Mouse (Mus musculus): Measurements from ENCODE around the gene Sh2d1b1. TPM values are rescaled to one million over a fixed set of nuclear protein-coding genes. Genes with fewer than 3 reads are reported as not detected.
A peak's percentile ranks its signal among the peaks of the same experiment; 100 is the strongest.
"Not testable (repeated sequence)": the region's sequence is repeated elsewhere in the genome, so short reads cannot be mapped to it uniquely, and the experiment has no call there.

Gene Sh2d1b1
- polyA plus RNA-seq (2015; fragmentation: Nextera tagmentation; extraction: Ambion mirVana), result 0.14 and 0.20 TPM in 2 replicates

GRCm38 (mm10) chr1:170277016-170277415 is at the start of gene Sh2d1b1:
TSS of gene Sh2d1b1 (plus strand) at chr1:170277320.
- DNase-seq, result no peak
- no peak within 1 kb of the TSS for H3K27ac ChIP-seq
- H3K9me3 ChIP-seq (replicated peaks), result no peaks in the 10 kb centered on the region
- WGBS (ENCODE audit: insufficient replicate concordance), result 50% methylated on average over 2 of the region's 3 CpGs
- H3K36me3 ChIP-seq, result no peaks in the 10 kb centered on the region
- no peak within 1 kb of the TSS for H3K4me2 ChIP-seq
- no peak for ATAC-seq (ENCODE audit: low read depth)
- H3K9ac ChIP-seq, result no peak within 1 kb of the TSS
- no peaks in the 10 kb centered on the region for H3K4me1 ChIP-seq (replicated peaks)
- H3K4me3 ChIP-seq (replicated peaks), result no peak within 1 kb of the TSS
- H3K27me3 ChIP-seq, result no peaks in the 10 kb centered on the region

DNA sequence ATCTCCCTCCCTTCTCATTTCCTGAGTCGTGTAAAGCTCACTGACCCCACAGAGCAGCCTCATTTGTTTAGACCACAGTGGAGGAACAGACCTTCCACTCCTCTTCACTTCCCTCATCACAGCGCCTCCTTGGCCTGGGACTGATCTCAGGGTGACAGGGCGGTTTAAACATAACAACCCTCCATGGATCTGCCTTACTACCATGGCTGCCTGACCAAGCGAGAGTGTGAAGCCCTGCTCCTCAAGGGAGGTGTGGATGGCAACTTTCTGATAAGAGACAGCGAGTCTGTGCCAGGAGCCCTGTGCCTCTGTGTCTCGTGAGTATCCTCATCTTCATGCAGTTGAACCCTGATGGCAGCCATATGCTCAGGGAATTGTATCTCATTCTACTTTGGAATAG is 44.4 kb upstream of the Sh2d1b1 start, which contains the start of gene Sh2d1b2:
Gene Sh2d1b2, plus strand, starts transcription at position 62 of the 400 bp plus-strand sequence.
- H3K4me2 ChIP-seq; H3K27ac ChIP-seq; DNase-seq; H3K9ac ChIP-seq; H3K9me3 ChIP-seq (replicated peaks); H3K36me3 ChIP-seq; H3K27me3 ChIP-seq; ATAC-seq (ENCODE audit: low read depth); H3K4me3 ChIP-seq (replicated peaks); H3K4me1 ChIP-seq (replicated peaks): not testable (repeated sequence)
- 44% methylated on average over 6 of the region's 6 CpGs for WGBS (ENCODE audit: insufficient replicate concordance)

GRCm38 (mm10) chr1:170245016-170245415 is 32.1 kb upstream of the Sh2d1b1 start:
- Histone ChIP-seq H3K36me3 (no peaks in the 10 kb centered on the region), H3K9ac (no peak overlapping the region), H3K27me3 (no peaks in the 10 kb centered on the region), H3K4me3 (replicated peaks) (no peak overlapping the region), H3K4me1 (replicated peaks) (no peaks in the 10 kb centered on the region), H3K4me2 (no peak overlapping the region), H3K27ac (no peak overlapping the region), H3K9me3 (replicated peaks) (no peaks in the 10 kb centered on the region)
- WGBS (ENCODE audit: insufficient replicate concordance), result 71% methylated on average over 3 of the region's 3 CpGs
- no peak for ATAC-seq (ENCODE audit: low read depth)
- no peak for DNase-seq

GRCm38 (mm10) chr1:170254893-170255559 is 22.1 kb upstream of the Sh2d1b1 start:
- Histone ChIP-seq H3K36me3 (no peaks in the 10 kb centered on the region), H3K9me3 (replicated peaks) (no peaks in the 10 kb centered on the region), H3K27me3 (no peaks in the 10 kb centered on the region), H3K4me3 (replicated peaks) (peak overlapping the region; percentile 65), H3K4me1 (replicated peaks) (peaks cover 5% of the 10 kb centered on the region; the same call in 1 of the 2 replicates), H3K4me2 (peak overlapping the region; percentile 69), H3K27ac (no peak overlapping the region), H3K9ac (peak overlapping the region; percentile 67)
- DNase-seq (no peak), ATAC-seq (ENCODE audit: low read depth) (no peak)
- WGBS (ENCODE audit: insufficient replicate concordance), result 28% methylated on average over 30 of the region's 30 CpGs

DNA sequence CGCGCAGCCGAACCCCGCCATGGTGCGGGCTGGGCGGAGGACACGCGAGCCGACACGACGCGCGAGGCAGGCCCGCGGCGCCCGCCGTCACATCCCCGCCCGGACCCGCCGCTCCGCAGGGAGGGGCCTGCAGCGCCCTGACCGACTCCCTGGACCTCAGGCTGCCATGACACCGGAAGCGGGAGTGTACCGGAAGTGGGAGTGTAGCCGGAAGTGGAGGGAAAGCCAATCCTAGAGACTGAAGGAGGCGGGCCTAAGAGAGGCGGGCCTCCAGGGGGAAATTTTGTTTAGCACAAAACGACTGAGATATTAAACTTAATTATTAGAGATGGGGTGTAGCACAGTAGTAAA is 21.6 kb upstream of the Sh2d1b1 start:
- Histone ChIP-seq H3K4me3 (replicated peaks) (peak overlapping the region; percentile 65), H3K4me1 (replicated peaks) (peaks cover 5% of the 10 kb centered on the region; the same call in 1 of the 2 replicates), H3K27ac (no peak overlapping the region), H3K36me3 (no peaks in the 10 kb centered on the region), H3K9me3 (replicated peaks) (no peaks in the 10 kb centered on the region), H3K27me3 (no peaks in the 10 kb centered on the region), H3K4me2 (peak overlapping the region; percentile 69), H3K9ac (peak overlapping the region; percentile 67)
- ATAC-seq (ENCODE audit: low read depth) (peak; percentile 84), DNase-seq (peak; percentile 13)
- 8% methylated on average over 32 of the region's 32 CpGs for WGBS (ENCODE audit: insufficient replicate concordance)

DNA sequence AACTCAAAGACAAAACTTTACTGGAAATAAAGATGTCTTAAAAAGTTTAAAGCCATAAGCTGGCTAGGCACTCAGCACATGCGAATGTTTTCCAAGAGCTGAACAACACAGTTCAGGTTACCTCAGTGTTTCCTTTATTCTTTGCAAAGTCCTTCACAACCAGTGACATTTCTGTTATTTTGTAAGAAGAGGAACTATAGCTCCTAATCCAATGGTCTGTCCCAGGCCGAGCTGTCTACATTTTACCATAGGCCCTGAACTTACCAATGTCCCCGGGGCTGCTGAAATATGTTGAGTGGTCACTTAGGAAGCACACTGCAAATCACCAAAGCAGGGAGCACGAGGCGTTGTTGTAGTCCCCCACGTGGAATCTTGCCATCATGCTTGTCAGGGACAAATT is 6.8 kb upstream of the Sh2d1b1 start:
- Histone ChIP-seq H3K4me1 (replicated peaks) (no peaks in the 10 kb centered on the region), H3K9ac (no peak overlapping the region), H3K4me2 (no peak overlapping the region), H3K4me3 (replicated peaks) (no peak overlapping the region), H3K9me3 (replicated peaks) (no peaks in the 10 kb centered on the region), H3K27me3 (no peaks in the 10 kb centered on the region), H3K36me3 (no peaks in the 10 kb centered on the region), H3K27ac (no peak overlapping the region)
- DNase-seq (no peak), ATAC-seq (ENCODE audit: low read depth) (no peak)
- 57% methylated on average over 6 of the region's 6 CpGs for WGBS (ENCODE audit: insufficient replicate concordance)

GRCm38 (mm10) chr1:170270696-170271095 is 6.4 kb upstream of the Sh2d1b1 start:
- Histone ChIP-seq H3K9me3 (replicated peaks) (no peaks in the 10 kb centered on the region), H3K36me3 (no peaks in the 10 kb centered on the region), H3K27ac (no peak overlapping the region), H3K4me3 (replicated peaks) (no peak overlapping the region), H3K9ac (no peak overlapping the region), H3K4me1 (replicated peaks) (no peaks in the 10 kb centered on the region), H3K27me3 (no peaks in the 10 kb centered on the region), H3K4me2 (no peak overlapping the region)
- DNase-seq (no peak), ATAC-seq (ENCODE audit: low read depth) (no peak)
- 37% methylated on average over 4 of the region's 4 CpGs for WGBS (ENCODE audit: insufficient replicate concordance)

- ATAC-seq (ENCODE audit: low read depth), result no peak
- Histone ChIP-seq H3K9ac (no peak overlapping the region), H3K9me3 (replicated peaks) (no peaks in the 10 kb centered on the region), H3K4me3 (replicated peaks) (no peak overlapping the region), H3K4me1 (replicated peaks) (no peaks in the 10 kb centered on the region), H3K4me2 (no peak overlapping the region), H3K27me3 (no peaks in the 10 kb centered on the region), H3K36me3 (no peaks in the 10 kb centered on the region), H3K27ac (no peak overlapping the region)
- no peak for DNase-seq
Measured at GRCm38 (mm10) chr1:170273252-170273651, 3.9 kb upstream of the Sh2d1b1 start.

GRCm38 (mm10) chr1:170282415-170283129 is 5.5 kb downstream of the Sh2d1b1 start:
- Histone ChIP-seq H3K27ac (peak overlapping the region; percentile 23), H3K9me3 (replicated peaks) (no peaks in the 10 kb centered on the region), H3K4me2 (no peak overlapping the region), H3K27me3 (no peaks in the 10 kb centered on the region), H3K4me3 (replicated peaks) (no peak overlapping the region), H3K9ac (no peak overlapping the region), H3K36me3 (no peaks in the 10 kb centered on the region), H3K4me1 (replicated peaks) (no peaks in the 10 kb centered on the region)
- ATAC-seq (ENCODE audit: low read depth), result no peak
- 28% methylated on average over 4 of the region's 4 CpGs for WGBS (ENCODE audit: insufficient replicate concordance)
- DNase-seq, result no peak

GRCm38 (mm10) chr1:170292239-170292951 is 15.3 kb downstream of the Sh2d1b1 start:
- no peak overlapping the region for H3K4me3 ChIP-seq (replicated peaks)
- no peaks in the 10 kb centered on the region for H3K9me3 ChIP-seq (replicated peaks)
- no peak for ATAC-seq (ENCODE audit: low read depth)
- 46% methylated on average over 9 of the region's 9 CpGs for WGBS (ENCODE audit: insufficient replicate concordance)
- H3K4me2 ChIP-seq, result no peak overlapping the region
- H3K9ac ChIP-seq, result no peak overlapping the region
- H3K36me3 ChIP-seq, result no peaks in the 10 kb centered on the region
- H3K27ac ChIP-seq, result no peak overlapping the region
- H3K4me1 ChIP-seq (replicated peaks), result no peaks in the 10 kb centered on the region
- DNase-seq, result no peak
- H3K27me3 ChIP-seq, result no peaks in the 10 kb centered on the region

DNA sequence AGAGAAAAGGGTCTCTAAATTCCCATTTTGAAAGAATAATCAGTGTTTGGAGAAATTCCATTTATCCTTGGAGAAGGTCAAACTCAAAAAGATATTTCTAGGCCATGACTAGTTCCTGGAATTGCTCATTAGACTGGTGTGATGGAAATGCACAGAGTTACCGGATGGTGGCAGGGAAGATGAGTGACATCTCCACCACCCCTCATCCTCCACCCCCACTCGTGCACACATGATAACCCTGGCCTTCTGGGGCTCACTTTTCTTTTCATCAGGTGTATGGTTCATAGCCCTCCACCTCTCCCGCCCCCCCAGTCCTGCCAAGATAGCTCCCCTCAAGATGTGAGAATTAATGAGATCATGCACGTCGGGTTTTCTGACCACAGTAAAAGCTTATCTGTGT is 16.1 kb downstream of the Sh2d1b1 start:
- Histone ChIP-seq H3K36me3 (no peaks in the 10 kb centered on the region), H3K27ac (no peak overlapping the region), H3K27me3 (no peaks in the 10 kb centered on the region), H3K9me3 (replicated peaks) (no peaks in the 10 kb centered on the region), H3K4me3 (replicated peaks) (no peak overlapping the region), H3K4me2 (no peak overlapping the region), H3K9ac (no peak overlapping the region), H3K4me1 (replicated peaks) (no peaks in the 10 kb centered on the region)
- no peak for ATAC-seq (ENCODE audit: low read depth)
- WGBS (ENCODE audit: insufficient replicate concordance), result 65% methylated on average over 5 of the region's 5 CpGs
- no peak for DNase-seq

Data from liver, embryonic 13.5 days (tissue).